Mouse (Mus musculus) cerebellum, adult 2 months (tissue): ENCODE data around the gene Grn.

Source experiments
- CTCF ChIP-seq: fragments of 200-500 bp; IDR thresholded peaks from 2 replicates; pipeline ENCODE4 v1.5.1; 2011; ENCODE audit warnings: low read depth, mild to moderate bottlenecking, control low read depth, low read length, moderate library complexity, borderline replicate concordance; ENCODE audit not compliant: insufficient read depth
- POLR2A ChIP-seq: fragments of 200-500 bp; IDR thresholded peaks from 2 replicates; pipeline ENCODE4 v1.6.1; 2011; ENCODE audit warnings: low read length, control low read depth, borderline replicate concordance; ENCODE audit not compliant: insufficient read depth

DNA sequence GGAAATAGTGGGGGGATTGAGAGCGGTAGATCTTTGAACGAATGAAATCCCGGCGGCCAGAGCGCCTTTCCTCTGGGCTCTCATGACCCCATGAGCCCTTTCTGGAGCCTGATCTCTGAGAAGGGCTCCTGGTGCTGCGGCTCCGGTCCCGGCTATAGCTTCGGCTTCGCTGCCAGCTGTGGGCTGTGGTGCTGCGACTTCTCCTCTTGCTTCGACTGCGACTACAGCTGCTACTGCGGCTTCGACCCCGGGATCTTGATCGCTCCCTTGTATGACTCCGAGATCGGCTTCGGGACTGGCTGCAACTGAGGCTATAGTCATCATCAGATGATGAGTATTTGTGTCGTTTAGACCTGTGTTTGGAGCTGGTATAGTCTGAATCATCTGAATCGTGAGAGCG lies 49.5 kb downstream of the Grn start:
- TF ChIP-seq CTCF = no peak
- TF ChIP-seq POLR2A = no peak
